Mouse (Mus musculus): ENCODE results near the gene Psme2b. TPM values are rescaled to one million over a fixed set of nuclear protein-coding genes. Genes with fewer than 3 reads are reported as not detected.
"Not testable (repeated sequence)": the region's sequence is repeated elsewhere in the genome, so short reads cannot be mapped to it uniquely, and the experiment has no call there.

Psme2b gene
- polyA plus RNA-seq, 1 experiment: 1.8 TPM

DNA sequence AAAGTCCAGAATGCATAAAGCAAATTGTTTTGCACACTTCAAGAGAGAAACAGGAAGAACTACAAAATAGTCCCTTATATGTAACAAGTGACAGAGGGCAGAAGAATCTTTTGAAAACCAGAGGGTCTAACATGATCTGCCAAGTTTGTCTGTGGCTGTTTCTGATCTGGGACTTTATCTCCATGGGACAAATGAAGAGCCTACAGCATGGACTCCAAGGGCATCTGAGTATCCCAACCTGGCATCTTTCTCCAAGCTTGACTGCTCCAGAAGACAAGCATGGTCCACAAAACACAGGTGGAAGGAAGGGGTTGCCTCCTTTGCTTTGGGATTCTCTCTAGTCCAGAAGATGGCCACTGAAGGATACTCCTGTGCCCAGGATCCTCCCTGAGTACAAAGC is 19.6 kb downstream of the Psme2b start:
- not testable (repeated sequence) for H3K27ac ChIP-seq (ENCODE audit: insufficient read depth, low read length); H3K4me3 ChIP-seq (ENCODE audit: insufficient read depth, low read length); H3K4me1 ChIP-seq (ENCODE audit: control insufficient read depth, insufficient read depth, low read length)

DNA sequence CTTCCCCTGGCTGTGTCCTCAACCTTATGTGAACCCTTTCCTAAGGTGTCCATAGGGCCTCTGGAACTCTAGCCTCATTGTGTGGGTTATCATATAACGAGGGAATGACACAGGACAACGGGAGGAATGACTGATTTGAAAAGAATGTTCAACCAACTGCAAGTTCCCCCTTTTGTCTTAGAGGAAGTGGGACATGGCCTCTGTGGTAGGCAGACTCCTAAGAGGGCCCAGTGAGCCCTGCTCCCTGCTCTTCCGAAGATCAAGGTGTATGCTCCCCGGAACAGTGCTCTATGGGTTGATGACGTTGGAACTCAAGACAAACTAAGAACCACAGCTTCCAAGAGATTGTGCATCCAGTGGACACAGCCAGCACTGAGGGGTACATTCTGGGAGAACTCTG is 22.2 kb downstream of the Psme2b start:
- H3K27ac ChIP-seq (ENCODE audit: insufficient read depth, low read length); H3K4me3 ChIP-seq (ENCODE audit: insufficient read depth, low read length); H3K4me1 ChIP-seq (ENCODE audit: control insufficient read depth, insufficient read depth, low read length): not testable (repeated sequence)

DNA sequence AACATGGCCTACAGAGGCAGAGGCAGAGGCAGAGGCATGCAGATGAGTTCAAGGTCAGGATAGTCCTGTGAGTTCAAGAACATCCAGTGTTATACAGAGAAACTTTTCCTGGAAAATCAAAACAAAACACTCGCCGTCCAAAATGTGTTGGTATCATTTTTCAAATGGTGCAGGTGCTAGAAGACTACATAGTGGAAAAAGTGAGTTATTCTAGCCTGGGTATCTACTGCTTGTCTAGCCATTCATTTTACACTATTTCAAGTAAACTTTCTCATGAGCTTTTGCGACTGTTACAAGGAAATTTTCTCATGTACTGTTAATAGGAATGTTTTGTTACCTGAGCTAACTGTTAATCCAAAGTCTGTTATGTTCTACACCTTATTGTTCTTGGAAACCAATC is 27.6 kb downstream of the Psme2b start:
- Histone ChIP-seq H3K4me3 (ENCODE audit: insufficient read depth, low read length) (no peak overlapping the region), H3K4me1 (ENCODE audit: control insufficient read depth, insufficient read depth, low read length) (no peaks in the 10 kb centered on the region), H3K27ac (ENCODE audit: insufficient read depth, low read length) (no peak overlapping the region)
- TF ChIP-seq CTCF (IDR thresholded peaks at IDR 0.05; ENCODE audit: extremely low read depth, insufficient read depth, low read length) (no peak), POLR2A (IDR thresholded peaks at IDR 0.05; ENCODE audit: extremely low read depth, insufficient read depth, low read length) (no peak)

DNA sequence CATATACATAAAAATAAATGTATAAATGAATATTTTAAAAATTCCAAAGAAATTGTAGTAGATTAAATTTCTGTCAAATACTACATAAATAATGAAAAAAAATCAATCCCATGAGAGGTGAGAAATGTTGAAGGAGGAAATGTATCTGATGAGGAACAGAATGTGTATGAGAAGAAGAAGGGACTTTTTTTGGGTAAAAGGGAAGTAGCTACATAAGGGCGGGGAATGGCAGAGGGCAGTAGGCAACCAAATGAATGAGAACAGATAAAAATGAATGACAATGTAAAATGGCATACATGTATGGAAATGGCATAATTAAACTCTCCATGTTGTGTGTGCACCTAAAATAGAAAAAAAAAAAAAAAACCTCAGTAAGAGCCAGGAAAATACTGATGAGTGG is 32.4 kb downstream of the Psme2b start:
- no peak overlapping the region for H3K4me3 ChIP-seq (ENCODE audit: insufficient read depth, low read length)
- no peak for TF ChIP-seq CTCF (IDR thresholded peaks at IDR 0.05; ENCODE audit: extremely low read depth, insufficient read depth, low read length)
- no peak for TF ChIP-seq POLR2A (IDR thresholded peaks at IDR 0.05; ENCODE audit: extremely low read depth, insufficient read depth, low read length)
- no peaks in the 10 kb centered on the region for H3K4me1 ChIP-seq (ENCODE audit: control insufficient read depth, insufficient read depth, low read length)
- H3K27ac ChIP-seq (ENCODE audit: insufficient read depth, low read length): no peak overlapping the region

DNA sequence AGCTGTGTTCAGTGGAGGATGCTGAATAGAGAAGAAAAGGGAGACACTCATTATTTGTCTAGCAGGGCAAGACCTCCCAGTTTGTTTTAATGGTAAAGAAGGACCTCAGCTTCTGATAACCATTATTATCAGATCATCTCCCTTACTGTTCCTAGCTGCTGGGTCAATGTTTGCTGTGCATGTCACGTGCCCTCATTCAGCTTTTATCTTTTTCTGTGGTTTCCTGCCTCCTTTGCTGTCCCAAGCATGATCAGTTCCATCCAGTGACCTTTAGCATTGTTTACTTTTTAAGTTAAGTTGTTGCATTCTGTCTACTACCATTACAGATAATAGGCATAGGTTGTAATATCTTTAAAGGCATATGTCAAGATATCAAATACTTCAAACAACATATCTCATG is 37.5 kb downstream of the Psme2b start:
- Histone ChIP-seq H3K4me1 (ENCODE audit: control insufficient read depth, insufficient read depth, low read length) (no peaks in the 10 kb centered on the region), H3K4me3 (ENCODE audit: insufficient read depth, low read length) (no peak overlapping the region), H3K27ac (ENCODE audit: insufficient read depth, low read length) (no peak overlapping the region)
- TF ChIP-seq CTCF (IDR thresholded peaks at IDR 0.05; ENCODE audit: extremely low read depth, insufficient read depth, low read length): no peak

DNA sequence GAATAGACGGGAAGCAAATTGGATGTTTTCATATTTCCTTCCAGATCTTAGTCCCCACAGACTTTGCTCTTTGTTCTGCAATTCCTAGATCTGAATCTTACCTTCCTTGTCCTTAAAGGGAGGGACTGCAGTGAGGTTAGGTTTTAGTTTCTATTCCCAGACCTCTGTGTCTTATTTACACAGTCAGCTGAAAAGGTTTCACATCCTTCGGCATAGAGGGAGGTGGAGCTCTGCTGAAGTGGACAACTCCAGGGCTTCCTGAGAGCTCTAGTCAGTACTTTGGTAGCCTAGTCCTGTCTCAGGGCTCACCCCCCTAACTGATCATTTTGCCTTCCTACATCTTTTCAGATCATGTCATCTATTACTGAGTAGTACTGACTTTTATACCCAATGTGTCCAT is 44.0 kb downstream of the Psme2b start, which contains the start of gene Gm5431:
Gene Gm5431 (minus strand): TSS at position 194 of the 400 bp plus-strand sequence.
- no peak within 1 kb of the TSS for H3K27ac ChIP-seq (ENCODE audit: insufficient read depth, low read length)
- TF ChIP-seq POLR2A (IDR thresholded peaks at IDR 0.05; ENCODE audit: extremely low read depth, insufficient read depth, low read length): no peak
- TF ChIP-seq CTCF (IDR thresholded peaks at IDR 0.05; ENCODE audit: extremely low read depth, insufficient read depth, low read length): no peak

DNA sequence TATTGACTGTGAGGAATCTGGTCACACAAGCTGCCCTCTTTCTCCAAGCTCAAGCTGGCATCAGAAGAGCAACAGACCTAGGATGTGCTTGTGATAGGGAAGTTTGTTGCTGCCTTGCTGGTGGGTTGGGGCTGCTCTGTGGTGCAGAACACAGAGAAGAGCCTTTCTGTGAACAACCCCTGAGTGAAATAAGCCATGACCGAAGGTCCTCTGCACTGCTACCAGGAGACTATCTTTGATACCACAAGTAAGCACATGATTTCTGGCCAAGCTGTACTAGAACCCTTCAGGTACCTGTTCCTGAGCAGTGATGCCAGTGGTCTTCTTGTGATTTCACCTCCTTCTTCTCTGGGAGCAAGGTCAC is 44.4 kb downstream of the Psme2b start:
- not testable (repeated sequence) for H3K4me3 ChIP-seq (ENCODE audit: insufficient read depth, low read length); H3K4me1 ChIP-seq (ENCODE audit: control insufficient read depth, insufficient read depth, low read length); H3K27ac ChIP-seq (ENCODE audit: insufficient read depth, low read length)

More for the DNA sequence above, 44.0 kb downstream of the Psme2b start, which contains the start of gene Gm5431:
- no peaks in the 10 kb centered on the region for H3K4me1 ChIP-seq (ENCODE audit: control insufficient read depth, insufficient read depth, low read length)
- no peak within 1 kb of the TSS for H3K4me3 ChIP-seq (ENCODE audit: insufficient read depth, low read length)

DNA sequence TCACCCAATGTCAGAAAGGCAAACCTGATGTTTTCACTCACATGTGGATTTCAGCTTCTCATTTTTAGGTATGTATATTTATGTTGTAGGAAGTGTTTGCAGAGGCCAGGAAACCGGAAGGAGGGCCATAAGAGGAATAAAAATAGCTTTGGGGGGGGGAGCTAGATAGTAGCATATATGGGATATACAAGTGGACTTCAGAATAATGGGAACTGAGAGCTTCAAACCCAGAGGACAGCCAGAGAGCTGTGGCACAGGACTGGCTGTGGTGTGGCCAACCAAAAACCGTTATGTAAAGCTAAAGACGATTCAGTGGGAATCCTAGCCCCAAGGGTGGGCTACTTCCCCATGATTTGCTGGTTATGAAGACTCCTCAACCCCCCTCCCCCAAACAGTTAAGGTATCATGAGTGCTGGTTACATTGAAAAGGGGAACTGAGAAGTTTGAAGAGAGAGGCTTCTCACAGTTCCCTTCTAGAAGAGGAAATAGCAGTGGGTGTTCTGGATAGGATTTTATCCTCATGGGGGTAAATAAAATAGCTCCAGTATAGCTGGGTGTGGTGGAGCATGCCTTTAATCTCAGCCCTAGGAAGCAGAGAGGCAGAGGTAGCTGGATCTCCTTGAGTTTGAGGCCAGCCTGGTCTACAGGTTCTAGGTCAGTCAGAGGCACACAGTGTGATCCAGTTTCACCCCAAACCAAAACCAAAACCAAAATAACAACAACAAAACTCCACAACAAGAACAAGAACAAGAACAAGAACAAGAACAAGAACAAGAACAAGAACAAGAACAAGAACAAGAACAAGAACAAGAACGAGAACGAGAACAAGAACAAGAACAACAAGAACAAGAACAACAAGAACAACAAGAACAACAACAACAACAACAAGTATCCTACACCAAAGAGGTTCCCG is 45.1 kb downstream of the Psme2b start:
- H3K27ac ChIP-seq (ENCODE audit: insufficient read depth, low read length); H3K4me1 ChIP-seq (ENCODE audit: control insufficient read depth, insufficient read depth, low read length); H3K4me3 ChIP-seq (ENCODE audit: insufficient read depth, low read length): not testable (repeated sequence)

DNA sequence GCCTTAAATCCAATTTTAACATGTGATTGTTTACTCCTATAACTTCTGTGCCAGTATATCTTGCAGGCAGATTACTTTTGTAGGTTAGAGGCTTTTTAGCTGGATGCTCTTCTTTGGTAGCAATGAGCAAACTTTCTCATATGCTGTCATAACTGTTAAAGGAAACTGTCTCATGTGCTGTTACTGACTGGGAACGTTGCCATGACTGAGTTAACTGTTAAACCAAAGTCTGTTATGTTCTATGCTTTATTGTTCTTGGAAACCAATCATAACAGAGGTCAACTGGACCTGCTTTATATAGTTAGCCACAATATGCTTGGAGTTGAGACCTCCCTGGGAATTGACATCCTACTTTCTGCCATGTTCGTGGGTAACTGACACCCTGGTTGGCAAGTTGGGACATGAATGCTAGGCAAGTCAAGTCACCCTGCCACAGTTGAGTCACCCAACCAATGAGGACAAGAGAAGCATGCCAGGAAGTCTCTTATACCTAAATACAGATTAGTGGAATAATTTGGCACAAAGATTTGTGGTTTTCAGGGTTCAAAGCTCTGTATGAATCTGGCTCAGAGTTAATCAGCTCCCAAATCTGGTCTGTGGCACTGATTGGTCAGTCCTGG is 47.1 kb downstream of the Psme2b start:
- TF ChIP-seq POLR2A (IDR thresholded peaks at IDR 0.05; ENCODE audit: extremely low read depth, insufficient read depth, low read length) (no peak), CTCF (IDR thresholded peaks at IDR 0.05; ENCODE audit: extremely low read depth, insufficient read depth, low read length) (no peak)
- no peak overlapping the region for H3K27ac ChIP-seq (ENCODE audit: insufficient read depth, low read length)
- H3K4me3 ChIP-seq (ENCODE audit: insufficient read depth, low read length): no peak overlapping the region
- H3K4me1 ChIP-seq (ENCODE audit: control insufficient read depth, insufficient read depth, low read length): no peaks in the 10 kb centered on the region

Other genes starting within 250 kb of the Psme2b start
- gene Rack1, start 145.9 kb downstream of the Psme2b start, polyA plus RNA-seq (2012; rRNA removed): 447 and 464 TPM in 2 replicates
- 43.1 and 46.7 TPM in 2 replicates for gene Trim41, start 128.8 kb downstream of the Psme2b start, polyA plus RNA-seq (2012; rRNA removed)
- 4.2 and 4.3 TPM in 2 replicates for gene Trim7, start 120.0 kb downstream of the Psme2b start, polyA plus RNA-seq (2012; rRNA removed)
- gene Gm12184, start 119.5 kb downstream of the Psme2b start, polyA plus RNA-seq (2012; rRNA removed): 33.8 and 40.1 TPM in 2 replicates
- 9.5 and 11.4 TPM in 2 replicates for gene Irgm1, start 74.5 kb downstream of the Psme2b start, polyA plus RNA-seq (2012; rRNA removed)
- 0.19 and 0.23 TPM in 2 replicates for gene Gm5431, start 44.0 kb downstream of the Psme2b start, polyA plus RNA-seq (2012; rRNA removed)
- 0.06 and 0.10 TPM in 2 replicates for gene Olfr56, start 32.7 kb upstream of the Psme2b start, polyA plus RNA-seq (2012; rRNA removed)
- gene 9930111J21Rik1, start 33.2 kb upstream of the Psme2b start, polyA plus RNA-seq (2012; rRNA removed): 0.42 and 0.57 TPM in 2 replicates
- gene Gm12185, start 46.0 kb upstream of the Psme2b start, polyA plus RNA-seq (2012; rRNA removed): 0.08 and 0.19 TPM in 2 replicates
- gene Tgtp1, start 48.0 kb upstream of the Psme2b start, polyA plus RNA-seq (2012; rRNA removed): 1.0 and 1.6 TPM in 2 replicates
- gene 9930111J21Rik2, start 105.1 kb upstream of the Psme2b start, polyA plus RNA-seq (2012; rRNA removed): 1.6 and 1.9 TPM in 2 replicates
- gene Tgtp2, start 118.0 kb upstream of the Psme2b start, polyA plus RNA-seq (2012; rRNA removed): 1.4 and 2.4 TPM in 2 replicates
- 1.6 and 2.3 TPM in 2 replicates for gene Ifi47, start 130.4 kb upstream of the Psme2b start, polyA plus RNA-seq (2012; rRNA removed)
- gene Olfr1396, start 168.7 kb upstream of the Psme2b start, polyA plus RNA-seq (2012; rRNA removed): not detected in 2 replicates
- gene Olfr1395, start 196.1 kb upstream of the Psme2b start, polyA plus RNA-seq (2012; rRNA removed): 0.04 TPM in 1 of 2 replicates, not detected in the other
- not detected in 2 replicates for gene Olfr1394, start 208.2 kb upstream of the Psme2b start, polyA plus RNA-seq (2012; rRNA removed)
- gene Btnl9, start 241.0 kb upstream of the Psme2b start, polyA plus RNA-seq (2012; rRNA removed): 0.04 TPM in 1 of 2 replicates, not detected in the other